Mouse (Mus musculus): Measurements from ENCODE around the gene Etv6.

- TF ChIP-seq CTCF (IDR thresholded peaks at IDR 0.05; ENCODE audit: low read depth, low read length), result no peak
- no peak for TF ChIP-seq TAL1 (conservative IDR thresholded peaks at IDR 0.05; ENCODE audit: low read depth, low read length)
- no peak for TF ChIP-seq GATA1 (IDR thresholded peaks at IDR 0.05; ENCODE audit: borderline replicate concordance, low read length)
- no peak for TF ChIP-seq POLR2AphosphoS5 (IDR thresholded peaks at IDR 0.05; ENCODE audit: insufficient replicate concordance, low read depth, low read length)
- no peak for TF ChIP-seq GATA2 (IDR thresholded peaks at IDR 0.05; ENCODE audit: borderline replicate concordance, low read depth, low read length)
Observed at GRCm38 (mm10) chr6:134129848-134130247, 94.3 kb downstream of the Etv6 start.

Measured in G1E (cell line).